Mouse (Mus musculus) cerebellum, adult 2 months (tissue): ENCODE measurements around the gene E330017A01Rik. TPM values are rescaled to one million over a fixed set of nuclear protein-coding genes. Genes with fewer than 3 reads are reported as not detected.

ENCODE experiments used
- DNase-seq, 2 experiments: peaks; one replicate each; pipeline ENCODE4 v3.0.0; 2021
- H3K27ac ChIP-seq: fragments of 200-500 bp; 2 replicates; pipeline ENCODE4 v1.5.1; 2012; ENCODE audit warnings: low read length, control low read depth, inconsistent platforms; ENCODE audit not compliant: insufficient read depth
- H3K27me3 ChIP-seq: fragments of 200-500 bp; 2 replicates; pipeline ENCODE4 v1.6.1; 2012; ENCODE audit warnings: inconsistent platforms, mild to moderate bottlenecking, low read length, moderate library complexity; ENCODE audit not compliant: control insufficient read depth, insufficient read depth
- H3K4me1 ChIP-seq: fragments of 200-500 bp; 2 replicates; pipeline ENCODE4 v1.6.1; 2011; ENCODE audit warnings: low read length; ENCODE audit not compliant: control insufficient read depth, insufficient read depth
- H3K4me3 ChIP-seq: fragments of 200-500 bp; replicated peaks from 2 replicates; pipeline ENCODE3; 2011; ENCODE audit warnings: mild to moderate bottlenecking, low read depth, low read length, control low read depth; ENCODE audit not compliant: insufficient read depth
- CTCF ChIP-seq: fragments of 200-500 bp; IDR thresholded peaks from 2 replicates; pipeline ENCODE4 v1.5.1; 2011; ENCODE audit warnings: low read depth, mild to moderate bottlenecking, control low read depth, low read length, moderate library complexity, borderline replicate concordance; ENCODE audit not compliant: insufficient read depth
- POLR2A ChIP-seq: fragments of 200-500 bp; IDR thresholded peaks from 2 replicates; pipeline ENCODE4 v1.6.1; 2011; ENCODE audit warnings: low read length, control low read depth, borderline replicate concordance; ENCODE audit not compliant: insufficient read depth
- WGBS: fragments of 180-500 bp; shearing (Covaris S2); methylation state at CpG from one replicate; pipeline ENCODE4 v1.1.7; 2018; 5-methylcytosine and 5-hydroxymethylcytosine counted together
- polyA plus RNA-seq: library from polyadenylated mRNA; depleted of rRNA; stranded (reverse); fragments of >200 nt; gene quantifications from 2 replicates; pipeline ENCODE4 v1.2.3, GENCODE M21; 2012

E330017A01Rik gene
- polyA plus RNA-seq, 1 experiment, result not detected

DNA sequence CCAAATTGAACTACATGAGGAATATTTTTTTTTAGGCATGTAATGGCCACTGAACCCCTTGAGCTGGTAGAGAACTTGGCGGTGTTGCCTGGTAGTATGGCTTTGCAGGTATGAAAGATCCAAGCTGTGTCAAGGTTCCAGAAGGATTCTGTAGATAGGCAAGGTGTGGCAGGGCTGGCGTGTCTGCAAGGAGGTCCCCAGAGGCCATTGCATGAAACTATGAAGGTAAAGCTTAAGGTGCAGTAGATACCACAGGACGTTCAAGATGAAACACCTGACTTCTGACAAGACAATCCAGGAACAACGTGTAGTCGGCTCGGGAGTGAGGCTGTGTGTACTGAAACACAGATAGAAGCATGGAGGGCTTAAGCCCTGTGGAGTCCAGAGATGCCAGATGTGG, 20.1 kb upstream of the E330017A01Rik start:
- Histone ChIP-seq H3K4me3 (no peak overlapping the region), H3K27me3 (no peaks in the 10 kb centered on the region), H3K27ac (no peak overlapping the region), H3K4me1 (no peaks in the 10 kb centered on the region)
- TF ChIP-seq POLR2A, result no peak
- no peak for TF ChIP-seq CTCF
- no peak for DNase-seq
- 88% methylated on average over 6 of the region's 6 CpGs for WGBS

DNA sequence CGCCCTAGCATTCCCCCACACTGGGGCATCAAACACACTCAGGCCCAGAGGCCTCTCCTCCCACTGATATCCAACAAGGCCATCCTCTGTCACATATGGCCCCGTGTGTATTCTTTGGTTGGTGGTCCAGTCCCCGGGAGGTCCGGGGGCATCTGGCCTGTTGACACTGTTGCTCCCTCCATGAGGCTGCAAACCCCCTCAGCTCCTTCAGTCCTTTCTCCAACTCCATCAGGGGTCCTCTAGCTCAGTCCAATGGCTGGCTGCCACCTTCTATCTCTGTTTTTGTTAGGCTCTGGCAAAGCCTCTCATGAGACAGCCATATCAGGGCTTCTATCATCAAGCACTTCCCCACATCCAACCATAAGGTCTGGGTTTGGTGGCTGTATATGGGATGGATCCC, 18.0 kb upstream of the E330017A01Rik start:
- no peaks in the 10 kb centered on the region for H3K27me3 ChIP-seq
- no peak for TF ChIP-seq POLR2A
- TF ChIP-seq CTCF, result no peak
- WGBS, result 68% methylated on average over 4 of the region's 4 CpGs

DNA sequence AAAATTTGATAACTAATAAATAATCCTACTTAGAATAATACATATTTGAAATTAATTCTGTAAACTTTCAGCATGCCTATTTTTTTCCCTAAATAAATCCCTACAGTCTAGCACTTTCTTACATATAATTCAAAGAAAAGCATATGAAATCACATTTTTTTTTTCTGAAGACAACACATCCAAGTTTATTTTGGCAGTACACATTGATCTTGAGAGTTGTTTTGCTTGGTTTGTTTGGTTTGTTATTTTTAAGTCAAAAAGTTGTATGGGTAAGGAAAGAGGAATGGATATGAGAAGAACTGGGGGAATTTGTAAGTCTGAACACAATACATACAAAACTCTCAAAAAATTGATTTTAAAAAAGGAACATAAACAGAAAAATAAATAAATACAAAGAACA, 17.2 kb upstream of the E330017A01Rik start:
- H3K27me3 ChIP-seq, result no peaks in the 10 kb centered on the region
- DNase-seq, result no peak
- H3K27ac ChIP-seq, result no peak overlapping the region
- TF ChIP-seq POLR2A (no peak), CTCF (no peak)
- H3K4me3 ChIP-seq, result no peak overlapping the region
- H3K4me1 ChIP-seq, result no peaks in the 10 kb centered on the region

More for the DNA sequence above, 18.0 kb upstream of the E330017A01Rik start:
- H3K4me1 ChIP-seq, result no peaks in the 10 kb centered on the region
- no peak for DNase-seq
- no peak overlapping the region for H3K27ac ChIP-seq
- no peak overlapping the region for H3K4me3 ChIP-seq

DNA sequence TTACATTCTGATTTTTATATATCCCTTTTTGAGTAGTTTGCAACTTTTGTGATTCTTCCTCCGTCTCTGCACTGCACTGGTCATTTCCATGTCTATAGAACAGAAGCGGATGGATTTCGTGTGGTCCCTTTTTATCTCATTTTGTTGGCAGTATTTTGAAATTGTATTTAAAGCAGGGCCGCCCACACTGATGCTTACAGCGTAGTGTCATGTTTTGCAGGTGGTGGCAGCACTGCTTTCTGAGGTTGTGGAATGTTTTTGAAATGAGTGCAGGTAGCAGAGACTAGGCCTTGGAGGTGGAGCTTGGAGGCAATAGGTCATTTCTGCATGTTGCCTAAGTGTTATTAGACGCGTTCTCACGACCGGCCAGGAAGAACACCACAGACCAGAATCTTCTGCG, 11.4 kb upstream of the E330017A01Rik start:
- Histone ChIP-seq H3K4me3 (no peak overlapping the region), H3K4me1 (no peaks in the 10 kb centered on the region), H3K27ac (no peak overlapping the region), H3K27me3 (no peaks in the 10 kb centered on the region)
- DNase-seq, result no peak
- WGBS, result 95% methylated on average over 10 of the region's 10 CpGs
- TF ChIP-seq CTCF, result no peak
- TF ChIP-seq POLR2A, result no peak

DNA sequence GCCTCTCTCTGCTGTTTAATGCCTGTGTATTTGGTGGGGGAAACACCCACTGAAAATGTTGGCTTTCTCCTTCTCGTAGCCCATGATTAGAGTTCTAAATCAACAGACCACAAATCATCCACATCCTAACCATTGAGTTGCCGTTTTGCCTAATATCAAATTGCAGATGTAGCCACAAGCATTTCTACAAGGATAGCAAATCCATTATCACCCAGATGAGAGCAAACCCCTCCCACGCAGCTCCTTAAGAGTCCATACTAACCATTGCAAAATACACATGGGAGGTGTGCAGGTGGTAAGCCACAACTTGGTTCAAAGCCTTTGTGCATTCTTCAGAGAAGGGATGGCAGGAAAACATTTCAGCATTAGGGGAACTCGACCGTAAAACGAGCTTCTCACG, 523 bp downstream of the E330017A01Rik start:
- H3K4me3 ChIP-seq, result no peak overlapping the region
- TF ChIP-seq POLR2A (no peak), CTCF (no peak)
- 82% methylated on average over 7 of the region's 7 CpGs for WGBS
- no peaks in the 10 kb centered on the region for H3K27me3 ChIP-seq
- no peaks in the 10 kb centered on the region for H3K4me1 ChIP-seq
- no peak for DNase-seq
- H3K27ac ChIP-seq, result no peak overlapping the region

DNA sequence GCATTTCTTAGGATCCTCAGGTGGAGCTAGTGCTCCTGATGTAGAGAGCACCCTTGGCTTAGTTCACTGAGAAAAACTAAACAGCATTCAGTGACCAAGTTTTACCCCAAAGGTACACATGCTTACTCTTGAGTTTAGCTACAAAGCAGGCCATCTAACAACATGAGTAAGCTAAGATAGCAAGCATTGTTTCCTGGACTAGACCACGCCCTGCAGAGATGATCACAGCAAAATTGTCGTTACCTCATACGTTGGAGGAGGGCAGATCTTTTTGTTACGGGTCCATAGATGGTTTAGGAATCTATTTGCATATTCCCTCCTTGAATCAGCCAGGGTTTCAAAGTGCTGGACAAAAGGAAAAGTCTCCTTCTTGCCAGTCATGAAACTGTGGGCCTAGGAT, 1.1 kb downstream of the E330017A01Rik start:
- Histone ChIP-seq H3K27me3 (no peaks in the 10 kb centered on the region), H3K4me3 (no peak overlapping the region), H3K4me1 (no peaks in the 10 kb centered on the region), H3K27ac (no peak overlapping the region)
- TF ChIP-seq CTCF, result no peak
- TF ChIP-seq POLR2A, result no peak
- no peak for DNase-seq
- 75% methylated on average over 4 of the region's 4 CpGs for WGBS

DNA sequence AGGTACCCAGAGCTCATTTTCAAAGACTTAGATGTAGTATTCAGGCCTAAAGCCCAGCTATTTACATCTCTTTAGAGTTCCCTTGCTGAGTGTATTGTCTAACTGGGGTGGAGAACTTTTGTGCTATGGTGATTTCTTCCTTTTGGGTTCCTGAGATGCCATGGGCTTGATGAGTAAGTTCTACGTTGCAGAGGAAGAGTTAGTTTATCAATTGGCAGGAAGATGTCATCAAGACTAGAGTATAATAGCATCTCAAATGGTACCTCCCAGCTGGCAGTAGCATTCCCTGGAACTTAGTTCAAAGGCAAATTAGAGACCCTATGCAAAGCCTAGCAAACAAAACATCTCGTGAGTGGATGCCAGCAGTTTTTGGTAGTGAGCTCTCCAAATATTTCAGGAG, 2.7 kb downstream of the E330017A01Rik start:
- no peaks in the 10 kb centered on the region for H3K4me1 ChIP-seq
- no peak overlapping the region for H3K27ac ChIP-seq
- no peak overlapping the region for H3K4me3 ChIP-seq
- DNase-seq, result no peak
- WGBS, result 42% methylated on average over 2 of the region's 2 CpGs
- H3K27me3 ChIP-seq, result no peaks in the 10 kb centered on the region
- TF ChIP-seq CTCF (no peak), POLR2A (no peak)

DNA sequence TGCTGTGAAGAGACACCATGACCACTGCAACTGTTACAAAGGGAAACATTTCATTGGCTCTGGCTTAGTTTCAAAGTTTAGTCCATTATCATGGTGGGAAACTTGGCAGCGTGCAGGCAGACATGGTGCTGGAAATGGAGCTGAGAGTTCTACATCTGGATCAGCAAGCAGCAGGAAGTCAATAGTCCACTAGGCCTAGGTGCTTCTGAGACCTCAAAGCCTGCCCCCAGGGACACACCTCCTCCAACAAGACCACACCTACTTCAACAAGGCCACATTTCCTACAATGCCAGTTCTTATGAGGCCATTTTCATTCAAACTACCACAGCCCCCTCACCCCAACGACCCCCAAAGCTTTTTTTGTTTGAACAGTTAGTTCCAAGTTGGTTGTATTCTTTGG, 8.8 kb downstream of the E330017A01Rik start:
- DNase-seq, result no peak
- 51% methylated on average over 2 of the region's 2 CpGs for WGBS
- no peak overlapping the region for H3K27ac ChIP-seq
- no peaks in the 10 kb centered on the region for H3K4me1 ChIP-seq
- TF ChIP-seq CTCF (no peak), POLR2A (no peak)
- H3K27me3 ChIP-seq, result no peaks in the 10 kb centered on the region
- H3K4me3 ChIP-seq, result no peak overlapping the region

DNA sequence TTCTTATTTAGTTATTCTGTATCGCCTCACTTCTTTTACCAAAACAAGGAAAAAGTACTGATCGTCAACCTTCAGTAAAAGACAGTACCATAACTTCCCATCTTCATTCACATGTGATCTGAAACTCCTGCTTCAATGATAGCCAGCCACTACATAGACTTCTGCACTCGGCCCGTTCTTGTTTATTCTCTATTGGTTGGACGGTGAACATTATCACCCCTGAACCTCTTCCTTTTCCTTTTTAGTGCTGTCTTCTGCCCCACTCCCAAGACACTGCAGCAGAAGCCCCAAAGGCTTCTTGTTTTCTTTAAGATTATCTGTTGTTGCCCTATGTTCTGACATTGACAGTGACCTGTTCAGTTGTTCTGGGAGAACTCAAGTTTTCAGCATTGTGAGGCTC, 9.6 kb downstream of the E330017A01Rik start:
- H3K27ac ChIP-seq, result no peak overlapping the region
- DNase-seq, result no peak
- H3K4me1 ChIP-seq, result no peaks in the 10 kb centered on the region
- no peak overlapping the region for H3K4me3 ChIP-seq
- 96% methylated on average over 5 of the region's 5 CpGs for WGBS
- H3K27me3 ChIP-seq, result no peaks in the 10 kb centered on the region
- no peak for TF ChIP-seq CTCF
- TF ChIP-seq POLR2A, result no peak
